ENCODE assay signal across 14 mouse cellular contexts in genomic region chr15:52963918-52964317, GRCm38 (mm10).
DNase-seq lines count a peak whose midpoint lies in the region; ATAC-seq and TF ChIP-seq lines count a peak whose summit lies in the region.
"Had no signal": no experiment of that assay in that cellular context is flagged by ENCODE, and none has a peak within 500 bp of the region (broad histone marks: within the 10 kb centered on the region; RNA-seq: fewer than 3 reads in every experiment).

No protein-coding gene starts in this region.

- 13% methylated on average over 2 of the region's 2 CpGs for WGBS in forebrain, embryonic 11.5 days
- WGBS in forebrain, postnatal 0 days: 10% methylated on average over 2 of the region's 2 CpGs
- 7% methylated on average over 2 of the region's 2 CpGs for WGBS in midbrain, embryonic 10.5 days
- 18% methylated on average over 2 of the region's 2 CpGs for WGBS in midbrain, postnatal 0 days
- 3% methylated on average over 2 of the region's 2 CpGs for WGBS in forebrain, embryonic 13.5 days
- 11% methylated on average over 2 of the region's 2 CpGs for WGBS in midbrain, embryonic 15.5 days

- ATAC-seq in forebrain, embryonic 11.5 days (replicated peaks; ENCODE audit: low FRiP score): peak; percentile 77
- no peak for ATAC-seq in forebrain, postnatal 0 days
- ATAC-seq in midbrain, postnatal 0 days (ENCODE audit: low FRiP score): no peak
- ATAC-seq in forebrain, embryonic 13.5 days: peak; percentile 41; the same call in 1 of the 2 replicates
- peak; percentile 42; the same call in 1 of the 2 replicates for ATAC-seq in midbrain, embryonic 15.5 days (replicated peaks)
- ATAC-seq: Patski had no signal

- H3K4me3 ChIP-seq in forebrain, embryonic 11.5 days (ENCODE audit: low read depth, low read length): no peak overlapping the region
- no peak overlapping the region for H3K4me3 ChIP-seq in forebrain, postnatal 0 days (ENCODE audit: low read depth, low read length)
- H3K4me3 ChIP-seq in midbrain, embryonic 10.5 days: no peak overlapping the region
- no peak overlapping the region for H3K4me3 ChIP-seq in midbrain, postnatal 0 days (ENCODE audit: low read depth, low read length)
- no peak overlapping the region for H3K4me3 ChIP-seq in forebrain, embryonic 13.5 days
- H3K4me3 ChIP-seq in midbrain, embryonic 15.5 days: no peak overlapping the region
- H3K4me3 ChIP-seq: heart, adult 2 months; megakaryocyte, embryonic 14.5 days had no signal

- H3K4me2 ChIP-seq in forebrain, embryonic 11.5 days (ENCODE audit: low read depth, low read length, severe bottlenecking): no peak overlapping the region
- H3K4me2 ChIP-seq in forebrain, postnatal 0 days (ENCODE audit: low read depth): no peak overlapping the region
- no peak overlapping the region for H3K4me2 ChIP-seq in midbrain, postnatal 0 days (ENCODE audit: low read depth, low read length, poor library complexity, severe bottlenecking)
- no peak overlapping the region for H3K4me2 ChIP-seq in forebrain, embryonic 13.5 days
- H3K4me2 ChIP-seq in midbrain, embryonic 15.5 days: no peak overlapping the region

- H3K4me1 ChIP-seq in forebrain, embryonic 11.5 days (replicated peaks; ENCODE audit: control insufficient read depth, insufficient read depth, low read length): no peaks in the 10 kb centered on the region; the same call in 1 of the 2 replicates
- H3K4me1 ChIP-seq in forebrain, postnatal 0 days (ENCODE audit: insufficient read depth): no peaks in the 10 kb centered on the region
- H3K4me1 ChIP-seq in midbrain, embryonic 10.5 days: peaks cover 30% of the 10 kb centered on the region
- no peaks in the 10 kb centered on the region for H3K4me1 ChIP-seq in midbrain, postnatal 0 days (ENCODE audit: insufficient read depth, low read length)
- H3K4me1 ChIP-seq in forebrain, embryonic 13.5 days: peaks cover 3% of the 10 kb centered on the region; the same call in 1 of the 2 replicates
- no peaks in the 10 kb centered on the region; the same call in 1 of the 2 replicates for H3K4me1 ChIP-seq in midbrain, embryonic 15.5 days
- H3K4me1 ChIP-seq: megakaryocyte, embryonic 14.5 days had no signal

- DNase-seq in forebrain, embryonic 11.5 days (ENCODE audit: low spot score): no peak
- DNase-seq in forebrain, postnatal 0 days: no peak
- DNase-seq in midbrain, embryonic 10.5 days (ENCODE audit: low spot score): peak; percentile 56
- DNase-seq in midbrain, postnatal 0 days (ENCODE audit: low spot score): no peak
- DNase-seq in adrenal gland, postnatal 14 days: no peak
- no peak for DNase-seq in thymus, adult 18-20 months
- DNase-seq: heart, adult 2 months; kidney, adult 8-10 months; right cerebral cortex, adult 18-20 months had no signal

- TF ChIP-seq CTCF in forebrain, postnatal 0 days (IDR thresholded peaks at IDR 0.05; ENCODE audit: low read depth): no peak
- TF ChIP-seq CTCF in midbrain, postnatal 0 days (IDR thresholded peaks at IDR 0.05): no peak

- H3K27ac ChIP-seq in forebrain, embryonic 11.5 days (ENCODE audit: low read depth, low read length): no peak overlapping the region
- no peak overlapping the region for H3K27ac ChIP-seq in forebrain, postnatal 0 days (ENCODE audit: low read depth, low read length)
- peak overlapping the region; percentile 78 for H3K27ac ChIP-seq in midbrain, embryonic 10.5 days (replicated peaks)
- H3K27ac ChIP-seq in midbrain, postnatal 0 days (ENCODE audit: low read depth, low read length): no peak overlapping the region
- no peak overlapping the region for H3K27ac ChIP-seq in forebrain, embryonic 13.5 days
- H3K27ac ChIP-seq in midbrain, embryonic 15.5 days: no peak overlapping the region
- H3K27ac ChIP-seq: heart, adult 2 months; liver, embryonic 14.5 days had no signal

- no peaks in the 10 kb centered on the region for H3K27me3 ChIP-seq in forebrain, embryonic 11.5 days (ENCODE audit: control insufficient read depth, insufficient read depth, low read length)
- H3K27me3 ChIP-seq in forebrain, postnatal 0 days (ENCODE audit: insufficient read depth, low read length): no peaks in the 10 kb centered on the region
- H3K27me3 ChIP-seq in midbrain, embryonic 10.5 days (ENCODE audit: low read depth, poor library complexity, severe bottlenecking): no peaks in the 10 kb centered on the region
- H3K27me3 ChIP-seq in midbrain, postnatal 0 days (ENCODE audit: insufficient read depth, low read length): no peaks in the 10 kb centered on the region
- H3K27me3 ChIP-seq in forebrain, embryonic 13.5 days: no peaks in the 10 kb centered on the region
- no peaks in the 10 kb centered on the region for H3K27me3 ChIP-seq in midbrain, embryonic 15.5 days (replicated peaks)
- H3K27me3 ChIP-seq: megakaryocyte, embryonic 14.5 days; Patski had no signal

- no peaks in the 10 kb centered on the region for H3K36me3 ChIP-seq in forebrain, embryonic 11.5 days (ENCODE audit: control insufficient read depth, insufficient read depth, low read length)
- no peaks in the 10 kb centered on the region for H3K36me3 ChIP-seq in forebrain, postnatal 0 days (ENCODE audit: insufficient read depth)
- no peaks in the 10 kb centered on the region for H3K36me3 ChIP-seq in midbrain, embryonic 10.5 days
- H3K36me3 ChIP-seq in midbrain, postnatal 0 days (ENCODE audit: insufficient read depth, low read length): no peaks in the 10 kb centered on the region
- H3K36me3 ChIP-seq in forebrain, embryonic 13.5 days (ENCODE audit: poor library complexity, severe bottlenecking): no peaks in the 10 kb centered on the region
- no peaks in the 10 kb centered on the region for H3K36me3 ChIP-seq in midbrain, embryonic 15.5 days (replicated peaks)

- no peak overlapping the region for H3K9ac ChIP-seq in forebrain, embryonic 11.5 days (ENCODE audit: low read length)
- no peak overlapping the region for H3K9ac ChIP-seq in forebrain, postnatal 0 days
- H3K9ac ChIP-seq in midbrain, postnatal 0 days (replicated peaks; ENCODE audit: low read length, poor library complexity, severe bottlenecking): no peak overlapping the region
- H3K9ac ChIP-seq in forebrain, embryonic 13.5 days: no peak overlapping the region
- no peak overlapping the region for H3K9ac ChIP-seq in midbrain, embryonic 15.5 days
- H3K9ac ChIP-seq: liver, embryonic 14.5 days had no signal

- no peaks in the 10 kb centered on the region for H3K9me3 ChIP-seq in forebrain, embryonic 11.5 days (ENCODE audit: control insufficient read depth, low read length)
- no peaks in the 10 kb centered on the region for H3K9me3 ChIP-seq in forebrain, postnatal 0 days (ENCODE audit: low read length)
- H3K9me3 ChIP-seq in midbrain, embryonic 10.5 days (replicated peaks): no peaks in the 10 kb centered on the region
- H3K9me3 ChIP-seq in midbrain, postnatal 0 days (ENCODE audit: low read length): no peaks in the 10 kb centered on the region
- H3K9me3 ChIP-seq in forebrain, embryonic 13.5 days (replicated peaks): no peaks in the 10 kb centered on the region
- H3K9me3 ChIP-seq in midbrain, embryonic 15.5 days: no peaks in the 10 kb centered on the region

Comparison
In these comparisons a context has a peak if more than half of its experiments do, and no peak if none do; other contexts are left out.
1. ATAC-seq: peak in forebrain, embryonic 11.5 days (single experiment), forebrain, embryonic 13.5 days (single experiment) and midbrain, embryonic 15.5 days (single experiment); none in forebrain, postnatal 0 days (single experiment) and midbrain, postnatal 0 days (single experiment).